Mouse (Mus musculus) mouse embryonic stem cell (cell line): ENCODE results near the gene Pam.

Experiments used
- in situ Hi-C, 2 experiments: fragments of 300-500 bp; cut with MboI; formaldehyde crosslinking; loops; 1 replicate in 1 of 2; 3 replicates in 1 of 2; pipeline ENCODE4 v1.14.3; 2019 to 2020; ENCODE audit warnings: low sequenced_read_pairs in 2 of 2, low pct_unique_long_range_greater_than_20kb in 1 of 2, mixed read lengths in 1 of 2; ENCODE audit not compliant: unreplicated experiment in 1 of 2

Gene Pam

DNA sequence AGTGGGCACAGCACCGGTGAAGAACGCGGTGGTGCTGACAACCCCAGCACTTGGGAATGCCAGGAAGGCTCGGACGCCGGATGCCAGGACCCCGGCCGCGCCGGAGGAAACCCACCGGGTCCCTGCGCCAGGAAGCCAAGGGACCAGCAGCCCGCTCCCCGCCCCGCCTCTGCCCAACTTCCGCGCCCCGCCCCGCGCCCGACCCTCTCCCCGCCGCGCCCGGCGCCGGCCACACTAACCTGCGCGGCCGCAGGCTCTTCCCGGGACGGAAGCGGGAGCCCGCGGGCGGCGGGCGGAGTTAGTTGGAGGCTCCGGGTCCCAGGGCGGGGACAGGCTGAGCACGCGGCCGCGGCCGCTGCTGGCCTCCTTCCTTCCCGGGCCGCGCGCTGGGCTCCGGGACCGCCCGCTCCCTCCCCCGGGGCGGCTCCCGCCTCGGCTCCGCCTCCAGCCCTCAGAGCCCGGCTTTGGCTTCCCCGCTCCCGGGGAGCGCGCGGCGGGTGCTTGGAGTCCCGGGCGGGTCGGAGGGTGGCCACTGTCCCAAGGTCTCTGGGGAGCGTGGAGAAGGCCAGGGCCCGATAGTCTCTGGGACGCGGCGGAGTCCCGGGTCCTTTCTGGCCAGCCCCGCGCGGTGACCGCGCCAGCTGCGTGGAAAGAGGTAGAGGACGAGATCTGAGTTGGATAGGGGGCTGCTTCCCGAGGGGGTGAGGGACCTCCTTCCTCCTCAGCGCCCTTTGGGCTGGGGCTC is at the start of gene Pam:
Gene Pam (minus strand): TSS at position 401 of the 745 bp plus-strand sequence.
- in situ Hi-C loops, result no loop called here

DNA sequence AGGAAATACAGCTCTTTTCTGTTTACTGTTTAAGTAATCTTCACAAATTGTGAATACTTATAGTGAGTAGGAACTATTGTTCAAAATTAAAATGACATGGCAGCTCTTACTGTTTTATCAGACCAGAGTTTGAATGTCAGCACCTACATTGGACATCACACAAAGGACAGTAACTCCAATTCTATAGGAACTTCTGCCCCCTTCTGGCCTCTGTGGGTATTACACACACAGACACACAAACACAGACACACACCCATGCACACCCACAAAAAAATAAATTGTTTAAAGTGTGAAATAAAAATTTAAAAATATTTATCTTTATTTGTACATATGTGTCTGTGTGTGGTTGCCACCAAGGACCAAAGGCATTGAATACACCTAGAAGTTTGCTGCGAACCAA is 49.4 kb upstream of the Pam start:
- in situ Hi-C loops, result no loop called here

DNA sequence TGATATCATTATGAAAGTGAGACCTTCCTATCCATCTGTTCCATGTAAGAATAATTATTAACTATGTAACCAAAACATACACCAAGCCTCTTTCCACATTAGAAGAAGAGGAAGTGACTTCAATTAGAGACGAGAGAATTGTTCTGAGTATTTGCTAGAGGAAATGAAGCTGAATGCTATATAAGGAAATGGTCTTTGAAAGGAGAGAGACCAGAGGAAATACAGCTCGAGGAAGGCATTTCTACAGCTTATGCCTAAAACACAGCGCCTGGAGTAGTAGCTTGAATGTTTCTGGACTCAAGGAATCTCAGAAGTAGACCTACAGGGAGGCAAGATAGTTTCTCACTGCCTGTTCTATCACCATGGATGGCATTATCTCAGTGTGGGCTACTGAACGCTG is 35.8 kb upstream of the Pam start:
- in situ Hi-C loops, result no loop called here

DNA sequence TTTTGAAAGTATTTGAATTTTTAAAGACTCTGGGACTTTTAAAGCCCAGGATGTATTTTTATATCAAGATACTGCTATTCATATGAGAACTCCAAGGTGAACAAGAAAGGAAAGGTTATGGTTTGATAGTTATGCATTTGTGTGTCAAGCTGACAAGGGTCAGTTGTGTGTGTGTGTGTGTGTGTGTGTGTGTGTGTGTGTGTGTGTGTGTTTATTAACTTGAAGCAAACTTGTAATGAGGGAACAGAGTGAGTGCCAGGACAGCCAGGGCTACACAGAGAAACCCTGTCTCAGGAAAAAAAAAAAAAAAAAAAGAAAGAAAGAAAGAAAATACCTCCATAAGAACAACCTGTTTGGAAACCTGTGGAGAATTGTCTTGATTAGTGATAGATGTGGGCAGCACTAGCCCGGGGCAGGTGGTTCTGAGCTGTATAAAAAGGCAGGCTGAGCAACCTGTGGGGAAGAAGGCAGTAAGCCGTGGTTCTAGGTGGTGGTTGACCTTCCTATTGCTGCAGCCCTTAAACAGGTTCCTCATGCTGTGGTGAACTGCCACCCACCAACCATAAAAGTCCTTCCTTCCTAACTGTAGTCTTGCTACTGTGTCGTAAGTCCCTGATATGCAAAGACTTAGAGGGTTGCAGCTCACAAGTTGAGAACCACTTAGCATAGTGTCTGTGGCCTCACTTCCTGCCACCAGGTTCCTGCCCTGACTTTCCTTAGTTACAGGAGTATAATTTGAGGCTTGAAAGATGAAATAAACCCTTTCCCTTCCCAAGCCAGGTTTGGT is 34.3 kb upstream of the Pam start:
- in situ Hi-C loops, result no loop called here

DNA sequence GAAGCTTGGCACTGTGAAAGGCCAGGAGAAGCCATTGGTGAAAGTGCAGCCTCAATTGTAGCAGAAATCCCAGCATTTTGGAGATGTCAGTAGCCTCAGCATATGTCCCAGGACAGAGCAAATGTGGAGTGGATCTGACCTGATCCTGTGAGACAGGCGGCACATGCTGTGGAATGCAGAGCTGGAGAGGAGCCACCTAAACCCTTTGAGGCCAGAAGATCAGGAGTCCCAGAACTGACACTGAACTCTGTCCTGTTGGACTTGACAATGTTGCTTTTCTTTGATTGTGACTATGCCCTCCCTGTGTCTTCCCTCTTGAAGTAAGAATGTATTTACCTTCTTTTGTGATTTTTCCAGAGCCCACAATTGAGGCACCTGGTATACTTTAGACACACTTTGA is 33.7 kb upstream of the Pam start:
- in situ Hi-C loops, result no loop called here

DNA sequence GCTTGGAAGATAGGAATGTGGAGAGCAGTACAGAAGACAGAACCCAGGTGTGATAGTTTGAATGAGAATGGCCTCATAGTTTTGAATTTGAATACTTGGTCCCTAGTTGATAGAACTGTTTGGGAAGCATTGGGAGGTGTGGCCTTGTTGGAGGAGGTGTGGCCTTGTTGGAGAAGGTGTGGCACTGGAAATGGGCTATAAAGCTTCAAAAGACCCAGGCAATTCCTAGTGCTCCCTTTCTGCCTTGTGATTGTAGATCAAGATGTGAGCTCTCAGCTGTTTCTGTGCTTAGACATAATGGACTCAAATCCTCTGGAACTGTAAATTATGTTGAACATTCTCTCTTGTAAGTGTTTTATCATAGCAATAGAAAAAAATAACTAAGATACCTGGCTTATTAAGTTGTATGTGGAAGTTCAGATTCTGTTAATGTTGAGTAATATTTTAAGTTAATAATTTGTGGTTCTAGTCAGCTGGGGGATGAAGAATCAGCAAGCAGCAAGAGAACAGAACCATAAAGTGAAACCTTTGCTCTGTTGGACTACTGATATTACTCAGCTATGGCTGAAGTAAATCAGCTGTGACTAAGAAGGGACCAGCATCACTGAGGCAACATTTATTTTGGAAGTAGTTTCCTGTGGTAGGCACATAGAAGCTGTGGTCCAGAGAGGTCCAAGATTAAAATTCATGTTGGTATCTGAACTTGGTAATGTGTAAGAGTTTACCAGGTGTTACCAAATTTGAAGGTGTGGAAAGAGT is 33.1 kb upstream of the Pam start:
- in situ Hi-C loops, result no loop called here

DNA sequence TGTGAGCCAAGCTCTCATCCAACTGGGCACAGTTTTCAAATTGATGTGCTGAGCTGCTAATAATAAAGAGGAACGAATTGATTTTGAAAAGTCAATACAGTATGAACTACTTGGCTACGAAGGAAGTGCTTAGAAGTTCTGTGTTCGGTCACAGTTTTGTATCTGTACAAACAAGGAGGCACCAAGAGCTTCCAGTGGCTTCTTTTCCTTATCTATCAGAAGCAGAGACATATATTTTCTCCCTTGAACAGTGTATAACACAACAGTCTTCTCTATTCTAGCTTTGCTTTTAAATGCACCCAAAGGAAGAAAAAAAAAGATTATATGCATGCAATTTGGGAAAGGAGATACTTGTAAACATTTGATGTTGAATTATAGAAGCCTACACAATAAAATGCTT is 30.8 kb upstream of the Pam start:
- in situ Hi-C loops, result no loop called here

DNA sequence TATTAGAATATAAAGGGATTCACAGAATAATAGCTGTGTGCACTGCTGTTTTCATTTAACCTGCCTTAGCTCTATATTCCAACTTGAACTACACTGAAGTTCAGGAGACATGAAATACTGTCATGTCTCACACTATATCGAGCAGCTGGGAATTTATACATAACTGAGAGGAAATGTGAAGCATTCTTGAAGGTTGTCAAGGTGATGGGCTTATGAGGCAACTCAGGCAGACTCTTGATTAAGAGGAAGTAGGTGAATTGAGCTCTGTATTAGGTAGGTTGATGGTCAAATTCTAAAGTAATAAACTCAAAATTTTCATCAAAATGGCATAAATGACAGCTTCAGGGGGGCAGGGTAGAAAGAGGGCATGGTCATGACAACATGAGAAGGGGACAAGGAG is 29.3 kb upstream of the Pam start:
- in situ Hi-C loops, result no loop called here

DNA sequence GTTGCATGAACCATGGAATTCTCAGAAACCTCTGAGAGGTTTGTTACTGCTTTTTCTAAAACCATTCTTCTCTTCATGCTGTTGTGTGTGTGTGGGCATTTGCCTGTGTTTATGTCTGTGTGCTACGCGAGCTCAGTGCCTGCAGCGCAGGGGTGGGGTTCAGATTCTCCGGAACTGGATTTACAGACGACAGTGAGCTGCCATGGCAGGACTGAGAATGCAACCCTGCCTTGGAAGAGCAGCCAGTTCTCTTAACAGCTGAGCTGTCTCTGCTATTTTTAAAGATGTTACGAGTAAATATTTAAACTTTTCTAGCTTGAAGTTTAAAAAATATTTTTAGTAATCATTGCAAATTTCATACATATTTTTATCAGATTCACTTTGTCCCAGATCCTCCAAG is 24.1 kb upstream of the Pam start:
- in situ Hi-C loops, result no loop called here

DNA sequence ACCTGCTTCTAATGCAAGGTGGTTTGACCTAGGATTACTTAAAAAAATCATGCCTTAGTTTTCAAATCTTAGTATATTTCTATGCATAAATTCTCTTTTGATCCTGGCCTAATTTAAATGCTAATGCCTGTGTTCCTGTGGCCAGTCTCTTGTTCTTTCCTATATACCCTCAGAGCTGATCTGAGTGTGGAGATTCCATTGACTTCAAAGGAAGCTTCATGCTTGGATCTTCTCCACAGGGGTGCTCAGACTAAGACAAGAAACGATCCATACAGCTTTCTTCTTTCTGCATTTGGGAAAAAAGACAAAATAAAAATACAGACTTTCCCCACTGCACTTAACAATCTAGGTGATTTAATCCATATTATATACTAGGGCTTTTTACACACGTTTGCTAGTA is 12.2 kb upstream of the Pam start:
- in situ Hi-C loops, result no loop called here

DNA sequence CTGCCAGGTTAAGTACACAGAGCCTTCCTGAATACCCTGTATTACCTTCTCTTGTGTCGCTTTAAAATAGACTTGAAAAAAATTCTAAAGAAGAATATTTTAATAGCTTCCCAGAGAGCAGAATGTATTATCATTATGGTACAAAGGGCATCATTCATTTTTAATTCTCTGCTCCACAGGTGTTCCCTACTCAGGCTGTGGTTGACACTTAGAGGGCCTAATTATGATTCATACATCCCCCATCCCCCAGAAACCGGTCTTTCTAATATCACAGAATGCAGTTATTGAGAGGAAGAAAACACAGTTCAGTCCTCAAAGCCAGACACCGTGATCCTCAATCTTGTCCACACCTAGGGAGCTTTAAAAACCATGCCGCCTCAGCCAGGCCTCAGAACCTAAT is 4.0 kb upstream of the Pam start:
- in situ Hi-C loops, result no loop called here

DNA sequence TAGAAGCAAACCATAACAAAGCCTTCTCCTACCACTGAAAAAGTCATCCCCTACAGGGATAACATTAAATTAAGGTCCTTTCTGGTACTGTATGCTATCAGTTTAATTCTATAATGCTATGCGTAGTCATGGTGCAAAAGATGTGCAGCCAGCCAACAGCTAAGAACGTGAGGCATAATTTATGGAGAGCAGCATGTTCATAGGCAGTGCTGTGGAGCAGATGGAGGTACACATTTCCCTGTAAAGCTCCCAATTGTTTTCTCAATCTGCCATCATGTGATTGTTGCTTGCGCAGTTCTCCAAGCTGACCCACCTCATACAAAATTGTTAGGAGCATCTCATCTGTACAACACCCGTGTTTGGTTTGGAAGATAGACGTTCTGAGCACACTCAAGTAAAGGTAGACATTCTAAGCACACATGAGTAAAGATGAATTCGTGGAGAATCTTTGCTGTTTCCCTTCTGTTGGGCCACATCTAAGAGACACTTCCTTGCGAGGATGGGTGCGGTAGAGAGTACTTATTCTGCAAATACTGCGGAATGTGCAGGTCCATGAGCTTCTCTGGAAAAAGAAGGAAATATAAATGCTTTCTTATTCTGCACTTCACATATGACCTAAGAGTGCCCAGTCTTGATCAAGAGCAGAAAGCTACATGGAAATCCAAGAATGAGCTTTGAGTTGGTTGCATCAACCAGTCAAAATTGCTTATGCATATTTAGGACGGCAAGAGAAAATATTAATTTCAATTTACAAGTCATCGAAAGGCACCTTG is 2.7 kb upstream of the Pam start:
- in situ Hi-C loops, result no loop called here

DNA sequence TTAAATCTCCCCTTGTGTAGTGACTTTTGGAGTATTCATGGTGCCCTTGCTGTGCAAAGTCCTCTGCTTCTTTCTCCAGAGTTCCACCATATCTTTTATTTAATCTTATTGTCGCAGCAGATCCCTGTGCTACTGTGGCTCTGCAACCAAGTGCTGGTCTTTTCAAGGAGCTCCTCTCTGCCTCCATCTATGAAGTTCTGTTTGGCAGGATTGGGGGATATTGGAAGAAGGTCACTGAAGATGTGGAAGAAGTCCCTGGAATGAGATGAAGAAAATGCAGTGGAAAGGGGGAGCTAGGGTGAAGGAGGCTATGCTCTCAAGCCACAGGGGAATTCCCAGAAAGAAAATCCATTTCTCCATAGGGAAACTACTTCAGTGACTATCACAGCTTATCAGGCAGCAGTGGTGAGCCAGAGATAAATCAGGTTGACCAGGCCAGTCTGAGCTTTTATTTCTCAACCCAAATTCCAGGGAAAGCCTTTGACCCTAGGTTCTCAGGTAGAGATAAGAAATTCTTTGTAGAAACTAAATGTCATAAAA is 1.0 kb upstream of the Pam start:
- in situ Hi-C loops, result no loop called here

DNA sequence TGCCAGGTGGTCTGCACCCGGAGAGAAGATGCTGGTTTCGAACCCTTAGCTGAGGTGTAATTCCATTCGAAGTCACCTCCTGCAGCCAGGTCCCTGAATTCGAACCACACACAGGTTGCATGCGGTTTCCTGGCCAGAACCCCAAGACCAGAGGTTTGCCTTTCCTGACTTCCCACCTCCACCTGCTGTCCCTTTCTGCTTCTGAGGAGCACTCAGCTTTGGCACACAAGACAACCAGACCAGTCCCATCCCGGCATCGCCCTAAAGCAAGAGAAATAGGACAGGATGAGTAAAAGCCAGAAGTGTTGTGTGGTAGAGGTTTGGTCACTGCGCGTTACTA is 515 bp upstream of the Pam start:
- in situ Hi-C loops, result no loop called here

DNA sequence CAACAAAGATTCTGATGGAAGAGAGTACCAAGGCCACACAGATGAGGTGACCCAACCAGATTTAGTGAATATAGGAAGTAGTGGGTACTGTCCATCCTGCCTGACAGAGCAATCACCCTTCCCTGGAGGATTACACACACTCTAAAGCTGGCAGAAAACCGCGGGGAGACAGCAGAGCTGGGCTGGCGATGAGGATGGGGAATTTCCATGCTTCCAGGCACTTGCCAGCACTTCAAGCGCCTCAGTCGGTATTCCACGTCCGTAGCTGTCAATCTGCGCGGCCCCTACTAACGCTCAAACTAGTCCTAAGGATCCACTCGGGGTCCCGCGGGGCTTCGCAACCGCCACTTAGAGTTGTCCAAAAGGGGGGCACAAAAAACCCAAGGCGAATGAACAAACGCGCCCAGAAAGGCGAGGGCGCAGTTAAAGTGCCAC is 618 bp downstream of the Pam start:
- in situ Hi-C loops, result no loop called here

DNA sequence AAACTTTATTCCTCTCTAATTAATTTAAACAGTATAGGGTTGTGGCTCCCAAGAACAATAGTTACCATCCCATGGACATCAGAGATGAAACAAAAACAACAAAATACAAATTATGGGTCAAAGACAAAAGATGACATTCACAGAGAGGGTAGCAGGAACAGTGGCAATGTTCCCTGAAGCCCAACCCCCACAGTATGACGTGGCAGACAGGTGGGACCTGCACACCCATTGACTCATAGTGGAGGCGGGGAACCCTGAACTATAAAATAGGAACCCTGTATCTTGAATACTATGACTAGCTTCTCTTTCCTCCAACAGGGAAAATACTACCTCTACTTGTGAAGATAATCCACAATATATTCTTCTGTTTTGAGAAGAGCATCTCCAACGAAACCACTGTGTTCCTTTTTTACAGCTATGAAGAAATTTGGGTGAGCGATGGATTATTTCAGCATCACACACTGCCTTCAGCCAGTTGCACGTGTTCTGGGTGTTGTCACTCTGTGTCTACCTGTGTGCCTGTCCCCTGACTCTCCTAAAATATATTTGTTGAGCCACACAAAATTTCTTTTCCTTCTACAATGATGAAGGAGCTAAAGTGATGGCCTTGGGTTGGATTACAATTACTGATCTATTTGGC is 6.0 kb downstream of the Pam start:
- in situ Hi-C loops, result no loop called here

DNA sequence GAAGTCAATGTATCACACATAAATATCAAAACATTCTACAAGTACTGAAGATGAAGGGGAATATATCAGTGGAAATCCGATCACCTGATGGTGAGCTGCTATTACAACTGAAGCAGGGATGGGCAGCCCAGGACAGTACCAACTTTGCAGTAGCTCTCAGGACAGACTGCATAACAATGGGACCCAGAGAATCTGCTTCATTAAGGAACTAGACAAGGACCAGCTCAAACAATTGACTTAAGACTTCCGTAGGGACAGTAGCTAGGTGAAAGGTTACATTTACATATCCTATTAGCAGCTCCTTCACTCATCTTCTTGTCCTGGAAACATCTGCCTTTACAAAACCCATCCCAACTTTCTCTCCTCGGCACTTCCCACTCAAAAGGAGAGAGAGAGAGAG is 9.0 kb downstream of the Pam start:
- in situ Hi-C loops, result no loop called here

DNA sequence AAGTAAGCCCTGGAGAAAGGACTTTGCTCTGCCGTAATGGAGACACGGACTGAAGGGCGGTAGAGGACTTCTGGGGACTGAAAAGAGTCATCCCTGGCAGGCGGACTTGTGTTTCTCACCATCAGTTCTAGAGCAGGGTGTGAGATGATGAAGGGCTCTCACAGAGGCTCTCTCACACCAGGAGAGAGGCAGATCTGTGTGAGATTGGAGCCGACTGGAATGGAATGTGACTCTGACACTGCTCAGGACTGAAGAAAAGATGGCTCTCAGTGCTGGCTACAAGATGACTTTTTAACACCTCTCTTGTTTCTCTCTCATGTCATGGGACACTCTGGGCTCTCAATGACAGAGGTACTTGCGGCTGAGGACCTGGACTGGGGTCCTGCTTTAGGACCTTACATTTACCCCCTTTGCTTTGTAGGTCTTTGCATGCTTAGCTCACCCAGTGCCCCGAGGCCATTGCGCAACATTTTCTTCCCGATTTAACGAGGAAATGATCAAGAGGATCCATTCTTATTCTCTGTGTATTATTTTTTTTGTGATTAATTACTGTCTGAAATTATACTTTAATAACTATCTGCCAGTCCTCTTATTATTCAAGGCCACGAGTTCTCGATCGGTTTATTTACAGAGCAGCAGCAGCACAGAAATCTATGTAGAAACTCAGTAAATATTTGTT is 10.7 kb downstream of the Pam start:
- in situ Hi-C loops, result no loop called here
